Mouse (Mus musculus): ENCODE results near the gene Ankra2. TPM values are rescaled to one million over a fixed set of nuclear protein-coding genes. Genes with fewer than 3 reads are reported as not detected.

Ankra2 gene
- total RNA-seq, 1 experiment, result 7.7 TPM

- no peak overlapping the region for H3K9ac ChIP-seq (ENCODE audit: insufficient read depth, low read depth, low read length, poor library complexity, severe bottlenecking)
- no peaks in the 10 kb centered on the region for H3K9me3 ChIP-seq (ENCODE audit: control insufficient read depth, insufficient read depth, low read depth, low read length)
- no peaks in the 10 kb centered on the region for H3K36me3 ChIP-seq (ENCODE audit: control insufficient read depth, insufficient read depth, low read length, poor library complexity, severe bottlenecking)
- no peak overlapping the region for H3K27ac ChIP-seq (ENCODE audit: insufficient read depth, low read depth, low read length, poor library complexity, severe bottlenecking)
- H3K4me3 ChIP-seq (ENCODE audit: insufficient read depth in 1 of 2, low read depth in 1 of 2, low read length in 2 of 2, poor library complexity in 1 of 2, severe bottlenecking in 1 of 2), result no peak overlapping the region
- H3K4me1 ChIP-seq (ENCODE audit: control insufficient read depth in 2 of 2, insufficient read depth in 2 of 2, low read length in 2 of 2, poor library complexity in 1 of 2), result no peaks in the 10 kb centered on the region
- no peak for DNase-seq (ENCODE audit: low read depth, low spot score)
- in situ Hi-C loops (cut with MboI; ENCODE audit: low sequenced_read_pairs in 2 of 2, unreplicated experiment in 2 of 2), result no loop called here
- TF ChIP-seq CHD2 (IDR thresholded peaks at IDR 0.05; ENCODE audit: low read depth, low read length) (no peak), HCFC1 (IDR thresholded peaks at IDR 0.05; ENCODE audit: borderline replicate concordance, insufficient read depth, low read length) (no peak), ZC3H11A (IDR thresholded peaks at IDR 0.05; ENCODE audit: borderline replicate concordance, low read depth, low read length) (no peak), MAFK (IDR thresholded peaks at IDR 0.05; ENCODE audit: insufficient read depth, low read depth, low read length) (no peak), ZNF384 (IDR thresholded peaks at IDR 0.05; ENCODE audit: low read depth, low read length) (no peak)
These were observed 18.2 kb downstream of the Ankra2 start for GRCm38 (mm10) chr13:98280990-98281650.

DNA sequence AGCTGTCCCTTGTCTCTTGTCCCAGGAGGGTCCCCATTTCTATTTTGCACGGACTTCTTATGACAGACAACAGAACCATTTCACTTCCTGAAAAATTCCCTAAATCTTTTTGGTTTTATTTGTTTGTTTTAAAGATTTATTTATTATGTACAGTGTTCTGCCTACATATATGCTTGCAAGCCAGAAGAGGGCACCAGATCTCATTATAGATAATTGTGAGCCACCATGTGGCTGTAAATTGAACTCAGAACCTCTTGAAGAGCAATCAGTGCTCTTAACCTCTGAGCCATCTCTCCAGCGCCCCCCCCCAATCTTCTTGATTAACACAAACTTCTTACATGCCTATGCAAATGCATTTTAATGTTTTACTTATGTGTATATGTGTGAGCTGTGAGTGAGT is 27.8 kb downstream of the Ankra2 start:
- Histone ChIP-seq H3K9me3 (ENCODE audit: control insufficient read depth, insufficient read depth, low read depth, low read length) (no peaks in the 10 kb centered on the region), H3K9ac (ENCODE audit: insufficient read depth, low read depth, low read length, poor library complexity, severe bottlenecking) (no peak overlapping the region), H3K4me1 (ENCODE audit: control insufficient read depth in 2 of 2, insufficient read depth in 2 of 2, low read length in 2 of 2, poor library complexity in 1 of 2) (peaks cover 0 to 2% of the 10 kb centered on the region in 2 experiments; a peak in 1 of 4 replicates), H3K4me3 (ENCODE audit: insufficient read depth in 1 of 2, low read depth in 1 of 2, low read length in 2 of 2, poor library complexity in 1 of 2, severe bottlenecking in 1 of 2) (no peak overlapping the region), H3K27ac (ENCODE audit: insufficient read depth, low read depth, low read length, poor library complexity, severe bottlenecking) (no peak overlapping the region), H3K36me3 (ENCODE audit: control insufficient read depth, insufficient read depth, low read length, poor library complexity, severe bottlenecking) (no peaks in the 10 kb centered on the region)
- TF ChIP-seq ZNF384 (IDR thresholded peaks at IDR 0.05; ENCODE audit: low read depth, low read length) (no peak), CHD2 (IDR thresholded peaks at IDR 0.05; ENCODE audit: low read depth, low read length) (no peak), HCFC1 (IDR thresholded peaks at IDR 0.05; ENCODE audit: borderline replicate concordance, insufficient read depth, low read length) (no peak), MAFK (IDR thresholded peaks at IDR 0.05; ENCODE audit: insufficient read depth, low read depth, low read length) (no peak), ZC3H11A (IDR thresholded peaks at IDR 0.05; ENCODE audit: borderline replicate concordance, low read depth, low read length) (no peak)
- no peak for DNase-seq (ENCODE audit: low read depth, low spot score)
- in situ Hi-C loops (cut with MboI; ENCODE audit: low sequenced_read_pairs in 2 of 2, unreplicated experiment in 2 of 2), result no loop called here

DNA sequence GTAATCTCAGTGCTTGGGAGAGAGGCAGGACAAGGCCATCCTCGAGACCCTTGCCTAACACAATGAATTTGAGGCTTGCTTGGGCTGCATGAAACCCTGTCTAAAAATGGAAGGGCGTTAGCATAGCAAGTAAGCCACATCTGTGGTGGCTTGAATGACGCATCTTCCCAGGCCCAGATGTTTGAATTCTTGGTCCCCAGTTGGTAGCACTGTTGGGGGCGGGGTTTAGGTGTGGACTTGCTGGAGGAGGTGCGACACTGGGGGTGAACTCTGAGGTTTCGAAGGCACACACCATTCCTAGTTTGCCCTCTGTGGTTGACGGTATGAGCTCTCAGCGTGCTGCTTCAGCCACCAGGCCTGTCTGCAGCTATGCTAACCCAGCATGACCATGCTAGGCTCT is 28.8 kb downstream of the Ankra2 start:
- Histone ChIP-seq H3K9me3 (ENCODE audit: control insufficient read depth, insufficient read depth, low read depth, low read length) (no peaks in the 10 kb centered on the region), H3K4me1 (ENCODE audit: control insufficient read depth in 2 of 2, insufficient read depth in 2 of 2, low read length in 2 of 2, poor library complexity in 1 of 2) (peaks cover 0 to 10% of the 10 kb centered on the region in 2 experiments; a peak in 1 of 4 replicates), H3K4me3 (ENCODE audit: insufficient read depth in 1 of 2, low read depth in 1 of 2, low read length in 2 of 2, poor library complexity in 1 of 2, severe bottlenecking in 1 of 2) (no peak overlapping the region), H3K27ac (ENCODE audit: insufficient read depth, low read depth, low read length, poor library complexity, severe bottlenecking) (no peak overlapping the region), H3K36me3 (ENCODE audit: control insufficient read depth, insufficient read depth, low read length, poor library complexity, severe bottlenecking) (no peaks in the 10 kb centered on the region), H3K9ac (ENCODE audit: insufficient read depth, low read depth, low read length, poor library complexity, severe bottlenecking) (no peak overlapping the region)
- DNase-seq (ENCODE audit: low read depth, low spot score), result no peak
- in situ Hi-C loops (cut with MboI; ENCODE audit: low sequenced_read_pairs in 2 of 2, unreplicated experiment in 2 of 2), result no loop called here
- no peak for TF ChIP-seq CHD2 (IDR thresholded peaks at IDR 0.05; ENCODE audit: low read depth, low read length)
- no peak for TF ChIP-seq HCFC1 (IDR thresholded peaks at IDR 0.05; ENCODE audit: borderline replicate concordance, insufficient read depth, low read length)
- no peak for TF ChIP-seq ZNF384 (IDR thresholded peaks at IDR 0.05; ENCODE audit: low read depth, low read length)
- no peak for TF ChIP-seq MAFK (IDR thresholded peaks at IDR 0.05; ENCODE audit: insufficient read depth, low read depth, low read length)
- TF ChIP-seq ZC3H11A (IDR thresholded peaks at IDR 0.05; ENCODE audit: borderline replicate concordance, low read depth, low read length), result no peak

DNA sequence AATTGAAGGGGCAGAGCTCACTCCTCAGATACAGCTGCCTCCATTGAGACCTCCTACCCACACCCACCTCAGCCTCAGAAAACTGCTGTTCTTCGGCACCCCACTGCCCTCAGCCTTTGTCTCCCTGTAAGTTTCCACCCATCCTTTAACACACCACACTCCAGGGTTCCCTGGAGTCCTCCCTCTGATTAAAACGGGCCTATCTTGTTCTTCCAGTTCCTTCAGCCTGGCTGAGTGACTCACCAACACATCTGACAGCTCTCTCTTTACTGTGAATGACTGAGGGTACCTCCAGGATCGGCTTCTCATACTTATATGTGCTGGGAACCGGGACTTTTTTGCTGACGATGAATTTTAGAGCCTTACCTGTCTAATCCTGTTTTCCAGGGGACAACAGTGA is 33.2 kb downstream of the Ankra2 start:
- TF ChIP-seq ZNF384 (IDR thresholded peaks at IDR 0.05; ENCODE audit: low read depth, low read length), result no peak
- peak; percentile 67 for TF ChIP-seq MAFK (IDR thresholded peaks at IDR 0.05; ENCODE audit: insufficient read depth, low read depth, low read length)
- Histone ChIP-seq H3K36me3 (ENCODE audit: control insufficient read depth, insufficient read depth, low read length, poor library complexity, severe bottlenecking) (no peaks in the 10 kb centered on the region), H3K27ac (ENCODE audit: insufficient read depth, low read depth, low read length, poor library complexity, severe bottlenecking) (no peak overlapping the region), H3K4me1 (ENCODE audit: control insufficient read depth in 2 of 2, insufficient read depth in 2 of 2, low read length in 2 of 2, poor library complexity in 1 of 2) (peaks cover 0 to 13% of the 10 kb centered on the region in 2 experiments; a peak in 1 of 4 replicates), H3K4me3 (ENCODE audit: insufficient read depth in 1 of 2, low read depth in 1 of 2, low read length in 2 of 2, poor library complexity in 1 of 2, severe bottlenecking in 1 of 2) (no peak overlapping the region), H3K9ac (ENCODE audit: insufficient read depth, low read depth, low read length, poor library complexity, severe bottlenecking) (no peak overlapping the region), H3K9me3 (ENCODE audit: control insufficient read depth, insufficient read depth, low read depth, low read length) (no peaks in the 10 kb centered on the region)
- no peak for DNase-seq (ENCODE audit: low read depth, low spot score)
- in situ Hi-C loops (cut with MboI; ENCODE audit: low sequenced_read_pairs in 2 of 2, unreplicated experiment in 2 of 2), result no loop called here

Measured in ES-E14 (cell line).